Mouse (Mus musculus): ENCODE results near the gene Nfatc2. TPM values are rescaled to one million over a fixed set of nuclear protein-coding genes. Genes with fewer than 3 reads are reported as not detected.
A peak's percentile ranks its signal among the peaks of the same experiment; 100 is the strongest.

Gene Nfatc2
- polyA plus RNA-seq, 1 experiment from 2014 or later, result 1.8 TPM

GRCm38 (mm10) chr2:168545901-168546557, 55.4 kb downstream of the Nfatc2 start:
- 65% methylated on average over 15 of the region's 15 CpGs for WGBS

GRCm38 (mm10) chr2:168544102-168544501, 57.4 kb downstream of the Nfatc2 start:
- no peaks in the 10 kb centered on the region for H3K9me3 ChIP-seq
- no peak overlapping the region for H3K9ac ChIP-seq
- 11% methylated on average over 13 of the region's 13 CpGs for WGBS
- peak overlapping the region; percentile 22; the same call in 1 of the 2 replicates for H3K27ac ChIP-seq
- no peaks in the 10 kb centered on the region for H3K36me3 ChIP-seq
- no peaks in the 10 kb centered on the region for H3K27me3 ChIP-seq
- peak; percentile 66; the same call in 1 of the 2 replicates for ATAC-seq (ENCODE audit: borderline replicate concordance, extremely low read depth, low FRiP score, low TSS enrichment)
- no peak overlapping the region for H3K4me3 ChIP-seq
- H3K4me1 ChIP-seq, result peaks cover 37% of the 10 kb centered on the region
- H3K4me2 ChIP-seq, result 0 out of 2 replicates have a peak overlapping the region, but pooled peaks have one; percentile 14

More at GRCm38 (mm10) chr2:168545901-168546557, 55.4 kb downstream of the Nfatc2 start:
- Histone ChIP-seq H3K9ac (no peak overlapping the region), H3K4me1 (peaks cover 39% of the 10 kb centered on the region), H3K4me2 (no peak overlapping the region), H3K4me3 (no peak overlapping the region), H3K27me3 (no peaks in the 10 kb centered on the region), H3K36me3 (no peaks in the 10 kb centered on the region), H3K9me3 (no peaks in the 10 kb centered on the region), H3K27ac (no peak overlapping the region)
- no peak for ATAC-seq (ENCODE audit: borderline replicate concordance, extremely low read depth, low FRiP score, low TSS enrichment)

- no peaks in the 10 kb centered on the region for H3K27me3 ChIP-seq
- ATAC-seq (ENCODE audit: borderline replicate concordance, extremely low read depth, low FRiP score, low TSS enrichment), result no peak
- H3K36me3 ChIP-seq, result no peaks in the 10 kb centered on the region
- H3K4me2 ChIP-seq, result no peak overlapping the region
- H3K4me1 ChIP-seq, result peaks cover 28% of the 10 kb centered on the region
- no peak overlapping the region for H3K4me3 ChIP-seq
- no peak overlapping the region for H3K27ac ChIP-seq
- WGBS, result 58% methylated on average over 3 of the region's 3 CpGs
- H3K9ac ChIP-seq, result no peak overlapping the region
- H3K9me3 ChIP-seq, result no peaks in the 10 kb centered on the region
Measured at GRCm38 (mm10) chr2:168543026-168543425, 58.4 kb downstream of the Nfatc2 start.

- Histone ChIP-seq H3K9me3 (no peaks in the 10 kb centered on the region), H3K36me3 (no peaks in the 10 kb centered on the region), H3K4me1 (peaks cover 28% of the 10 kb centered on the region), H3K4me3 (no peak overlapping the region), H3K27me3 (no peaks in the 10 kb centered on the region), H3K27ac (no peak overlapping the region), H3K4me2 (no peak overlapping the region), H3K9ac (no peak overlapping the region)
- 67% methylated on average over 7 of the region's 7 CpGs for WGBS
- ATAC-seq (ENCODE audit: borderline replicate concordance, extremely low read depth, low FRiP score, low TSS enrichment), result no peak
Measured at GRCm38 (mm10) chr2:168541223-168541622, 60.2 kb downstream of the Nfatc2 start.

GRCm38 (mm10) chr2:168539594-168540222, 61.7 kb downstream of the Nfatc2 start:
- Histone ChIP-seq H3K27me3 (no peaks in the 10 kb centered on the region; the same call in 1 of the 2 replicates), H3K36me3 (no peaks in the 10 kb centered on the region), H3K9me3 (no peaks in the 10 kb centered on the region), H3K4me1 (peaks cover 22% of the 10 kb centered on the region), H3K9ac (no peak overlapping the region), H3K4me2 (no peak overlapping the region), H3K4me3 (no peak overlapping the region), H3K27ac (no peak overlapping the region)
- 46% methylated on average over 15 of the region's 15 CpGs for WGBS
- no peak for ATAC-seq (ENCODE audit: borderline replicate concordance, extremely low read depth, low FRiP score, low TSS enrichment)

GRCm38 (mm10) chr2:168539026-168539425, 62.4 kb downstream of the Nfatc2 start:
- H3K9me3 ChIP-seq, result no peaks in the 10 kb centered on the region
- no peak for ATAC-seq (ENCODE audit: borderline replicate concordance, extremely low read depth, low FRiP score, low TSS enrichment)
- no peak overlapping the region for H3K4me2 ChIP-seq
- no peaks in the 10 kb centered on the region for H3K36me3 ChIP-seq
- H3K27me3 ChIP-seq, result no peaks in the 10 kb centered on the region; the same call in 1 of the 2 replicates
- H3K27ac ChIP-seq, result no peak overlapping the region
- peaks cover 15% of the 10 kb centered on the region for H3K4me1 ChIP-seq
- 81% methylated on average over 6 of the region's 6 CpGs for WGBS
- H3K9ac ChIP-seq, result no peak overlapping the region
- no peak overlapping the region for H3K4me3 ChIP-seq

- Histone ChIP-seq H3K4me1 (peaks cover 21% of the 10 kb centered on the region; the same call in 1 of the 2 replicates), H3K9ac (no peak overlapping the region), H3K4me3 (no peak overlapping the region), H3K27me3 (no peaks in the 10 kb centered on the region; the same call in 1 of the 2 replicates), H3K4me2 (no peak overlapping the region), H3K27ac (0 out of 2 replicates have a peak overlapping the region, but pooled peaks have one; percentile 45), H3K36me3 (no peaks in the 10 kb centered on the region), H3K9me3 (no peaks in the 10 kb centered on the region)
- 39% methylated on average over 15 of the region's 15 CpGs for WGBS
- no peak for ATAC-seq (ENCODE audit: borderline replicate concordance, extremely low read depth, low FRiP score, low TSS enrichment)
Measured at GRCm38 (mm10) chr2:168532061-168532833, 69.2 kb downstream of the Nfatc2 start.

GRCm38 (mm10) chr2:168528551-168528950, 72.9 kb downstream of the Nfatc2 start:
- WGBS, result 72% methylated on average over 8 of the region's 8 CpGs
- H3K4me2 ChIP-seq, result no peak overlapping the region
- H3K4me1 ChIP-seq, result peaks cover 41% of the 10 kb centered on the region
- no peak overlapping the region for H3K27ac ChIP-seq
- no peak overlapping the region for H3K9ac ChIP-seq
- no peaks in the 10 kb centered on the region for H3K36me3 ChIP-seq
- no peak overlapping the region for H3K4me3 ChIP-seq
- no peaks in the 10 kb centered on the region for H3K9me3 ChIP-seq
- no peaks in the 10 kb centered on the region for H3K27me3 ChIP-seq
- ATAC-seq (ENCODE audit: borderline replicate concordance, extremely low read depth, low FRiP score, low TSS enrichment), result no peak

GRCm38 (mm10) chr2:168527430-168527792, 74.0 kb downstream of the Nfatc2 start:
- no peaks in the 10 kb centered on the region for H3K27me3 ChIP-seq
- no peak overlapping the region for H3K9ac ChIP-seq
- no peak overlapping the region for H3K27ac ChIP-seq
- H3K4me1 ChIP-seq, result peaks cover 41% of the 10 kb centered on the region
- no peak overlapping the region for H3K4me2 ChIP-seq
- no peaks in the 10 kb centered on the region for H3K9me3 ChIP-seq
- no peak overlapping the region for H3K4me3 ChIP-seq
- WGBS, result 64% methylated on average over 10 of the region's 10 CpGs
- ATAC-seq (ENCODE audit: borderline replicate concordance, extremely low read depth, low FRiP score, low TSS enrichment), result no peak
- no peaks in the 10 kb centered on the region for H3K36me3 ChIP-seq

GRCm38 (mm10) chr2:168526547-168527429, 74.7 kb downstream of the Nfatc2 start:
- Histone ChIP-seq H3K4me1 (peaks cover 37% of the 10 kb centered on the region), H3K4me2 (no peak overlapping the region), H3K4me3 (no peak overlapping the region), H3K27ac (no peak overlapping the region), H3K27me3 (no peaks in the 10 kb centered on the region), H3K9me3 (no peaks in the 10 kb centered on the region), H3K36me3 (no peaks in the 10 kb centered on the region), H3K9ac (no peak overlapping the region)
- ATAC-seq (ENCODE audit: borderline replicate concordance, extremely low read depth, low FRiP score, low TSS enrichment), result no peak
- WGBS, result 85% methylated on average over 18 of the region's 18 CpGs
